Mouse (Mus musculus): ENCODE results near the gene Tada2a.

The Tada2a gene

DNA sequence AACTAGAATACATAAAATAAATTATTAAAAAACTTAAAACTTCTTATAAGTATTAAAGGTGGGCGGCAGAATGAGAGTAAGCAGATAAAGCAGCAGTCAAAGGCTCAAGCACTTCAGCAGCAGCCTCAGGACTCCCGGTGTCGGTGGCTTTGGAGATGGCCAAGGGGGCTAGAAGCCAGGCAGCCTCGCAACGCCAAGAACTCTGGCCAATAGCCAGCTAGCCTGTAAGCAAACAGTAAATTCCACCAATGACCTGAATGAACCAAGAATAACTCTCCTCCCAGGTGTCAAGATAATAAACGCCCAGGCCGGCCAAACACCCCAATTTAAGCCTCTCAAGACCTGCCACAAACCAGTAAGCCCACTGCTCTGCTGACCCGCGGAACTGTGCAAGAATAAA is 13.8 kb downstream of the Tada2a start:
- no peak for DNase-seq (ENCODE audit: low read depth, low spot score)

GRCm38 (mm10) chr11:84113623-84114022 is 15.8 kb downstream of the Tada2a start:
- DNase-seq (ENCODE audit: low read depth, low spot score), result no peak

DNA sequence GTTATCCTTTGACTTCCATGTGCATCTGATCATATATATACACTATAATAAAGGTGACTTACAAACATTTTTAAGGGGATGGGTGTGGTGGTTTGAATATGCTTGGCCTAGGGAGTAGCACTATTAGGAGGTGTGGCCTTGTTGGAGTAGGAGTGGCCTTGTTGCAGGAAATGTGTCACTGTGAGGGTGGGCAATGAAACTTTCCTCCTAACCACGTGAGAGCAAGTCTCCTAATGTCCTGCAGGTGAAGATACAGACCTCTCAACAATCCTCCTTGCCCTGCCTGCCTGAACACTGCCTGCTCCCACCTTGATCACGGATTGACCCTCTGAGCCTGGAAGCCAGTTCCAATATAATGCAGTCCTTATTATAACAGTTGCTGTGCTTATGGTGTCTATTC is 22.3 kb downstream of the Tada2a start:
- no peak for DNase-seq (ENCODE audit: low read depth, low spot score)

DNA sequence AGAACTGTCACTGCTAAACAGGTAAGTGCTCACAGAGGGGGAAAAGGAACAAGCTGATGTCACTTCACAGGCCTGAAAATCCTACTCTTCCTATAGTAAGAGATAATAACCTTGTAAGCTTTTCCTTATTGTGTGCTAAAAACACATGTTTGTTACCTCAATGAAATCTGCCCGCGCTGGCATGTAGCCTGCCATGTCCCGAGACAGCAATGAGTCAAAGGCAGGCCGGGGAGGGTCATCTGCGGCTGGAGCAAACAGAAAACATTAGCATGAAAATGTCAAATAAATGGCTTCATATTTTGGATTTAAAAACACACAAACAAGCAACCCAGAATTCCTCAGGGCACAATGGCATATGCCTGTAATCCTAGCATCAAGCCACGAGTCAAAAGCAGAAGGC is 25.4 kb downstream of the Tada2a start:
- no peak for DNase-seq (ENCODE audit: low read depth, low spot score)

GRCm38 (mm10) chr11:84101182-84101581 is 28.2 kb downstream of the Tada2a start:
- DNase-seq (ENCODE audit: low read depth, low spot score), result no peak

DNA sequence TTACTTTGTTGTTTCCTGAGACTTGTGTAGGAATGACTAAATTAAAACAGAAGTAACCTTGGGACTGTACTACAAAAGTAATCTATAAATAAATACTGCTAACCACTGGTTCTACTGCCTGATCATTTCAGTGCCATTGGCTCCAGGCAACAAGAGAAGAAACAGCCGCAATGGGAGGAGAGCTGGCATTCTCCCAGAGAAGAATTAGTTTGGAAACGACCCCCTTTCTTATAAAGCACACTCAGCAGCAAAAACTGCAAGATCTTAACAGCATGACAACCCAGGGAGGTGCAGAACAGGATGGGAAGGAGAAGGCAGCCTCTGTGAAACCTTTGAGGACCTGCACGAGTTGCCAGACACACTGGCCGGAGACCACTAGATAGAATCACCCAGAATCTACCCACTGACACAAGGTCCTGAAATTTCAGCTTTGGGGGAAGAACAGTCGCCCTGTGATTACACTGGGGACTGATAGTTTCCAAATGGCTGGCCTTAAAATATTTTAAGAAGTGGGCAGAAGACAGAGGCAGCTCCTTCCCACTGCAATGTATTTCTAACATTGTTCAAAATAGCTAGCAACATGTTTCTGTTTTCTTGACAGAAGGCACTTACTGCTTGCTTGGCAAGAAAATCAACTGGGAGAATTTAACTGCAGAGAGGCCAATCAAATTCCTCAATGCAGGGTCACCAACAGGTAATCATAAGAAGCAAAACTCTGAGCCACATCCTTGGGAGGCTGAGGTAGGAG is 32.0 kb downstream of the Tada2a start:
- DNase-seq (ENCODE audit: low read depth, low spot score), result no peak

DNA sequence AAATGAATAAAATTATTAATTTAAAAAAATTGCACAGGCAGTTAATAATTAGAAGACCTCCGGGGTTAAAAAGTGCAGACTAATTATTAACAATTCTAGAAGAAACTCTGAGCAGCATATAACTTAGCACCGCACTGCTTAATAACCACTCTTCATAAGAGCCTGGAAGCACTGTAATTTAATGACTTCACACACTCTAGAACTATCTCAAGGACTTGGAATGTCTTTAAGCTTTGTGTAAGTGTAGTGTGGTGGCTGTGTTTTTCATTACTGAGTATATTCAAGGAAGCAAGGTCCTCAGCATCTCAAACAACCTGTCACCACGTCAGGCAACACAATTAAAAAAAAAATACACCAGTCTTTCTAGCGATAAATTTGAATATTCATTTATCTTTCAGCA is 34.3 kb downstream of the Tada2a start:
- no peak for DNase-seq (ENCODE audit: low read depth, low spot score)

GRCm38 (mm10) chr11:84090572-84090971 is 38.8 kb downstream of the Tada2a start:
- DNase-seq (ENCODE audit: low read depth, low spot score), result no peak

- no peak for DNase-seq (ENCODE audit: low read depth, low spot score)
Measured at GRCm38 (mm10) chr11:84081901-84082300, 47.5 kb downstream of the Tada2a start.

DNA sequence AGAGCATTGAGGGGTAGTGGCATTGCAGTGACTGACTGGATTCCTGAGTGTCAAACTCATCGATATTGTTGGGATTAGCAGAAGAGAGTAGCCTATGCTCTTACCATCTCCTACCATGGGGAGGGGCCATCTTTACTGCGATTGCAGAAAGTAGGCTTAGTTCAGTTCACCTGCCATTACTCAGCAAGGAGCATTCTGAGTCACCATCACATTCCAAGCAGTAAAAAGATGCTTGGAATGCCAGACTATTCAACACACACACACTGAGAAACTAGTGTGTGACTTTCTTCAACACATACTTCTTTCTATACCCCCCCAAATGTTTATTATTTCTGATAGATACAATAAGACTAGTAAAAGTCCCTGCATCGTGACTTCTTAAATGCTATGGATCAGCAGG is 49.1 kb downstream of the Tada2a start:
- no peak for DNase-seq (ENCODE audit: low read depth, low spot score)

- DNase-seq (ENCODE audit: low read depth, low spot score), result no peak
Measured at GRCm38 (mm10) chr11:84079887-84080286, 49.5 kb downstream of the Tada2a start.

DNA sequence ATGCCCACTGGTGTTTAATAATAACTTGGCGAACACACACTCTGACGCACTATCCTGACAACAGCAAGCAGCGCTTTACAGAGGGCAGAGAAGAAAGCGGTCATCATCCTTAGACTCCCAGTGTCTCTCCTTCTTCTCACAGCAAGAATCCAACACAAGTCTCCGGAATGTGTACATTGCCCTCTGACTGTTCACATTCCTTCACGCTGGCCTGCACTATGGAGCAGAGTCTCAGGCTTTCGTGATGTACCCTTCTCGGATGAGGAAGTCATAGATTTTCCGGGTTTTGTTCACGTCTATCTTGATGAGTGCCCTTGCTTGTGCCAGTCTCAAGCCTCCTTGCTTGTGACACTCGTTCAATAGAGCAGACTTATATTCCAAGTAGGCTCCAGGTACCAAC is 50.0 kb downstream of the Tada2a start:
- no peak for DNase-seq (ENCODE audit: low read depth, low spot score)

- DNase-seq (ENCODE audit: low read depth, low spot score), result no peak
Measured at GRCm38 (mm10) chr11:84078601-84079000, 50.8 kb downstream of the Tada2a start.

- DNase-seq (ENCODE audit: low read depth, low spot score), result no peak
Measured at GRCm38 (mm10) chr11:84077008-84077407, 52.4 kb downstream of the Tada2a start.

- DNase-seq (ENCODE audit: low read depth, low spot score), result no peak
Measured at GRCm38 (mm10) chr11:84073816-84074764, 55.3 kb downstream of the Tada2a start.

DNA sequence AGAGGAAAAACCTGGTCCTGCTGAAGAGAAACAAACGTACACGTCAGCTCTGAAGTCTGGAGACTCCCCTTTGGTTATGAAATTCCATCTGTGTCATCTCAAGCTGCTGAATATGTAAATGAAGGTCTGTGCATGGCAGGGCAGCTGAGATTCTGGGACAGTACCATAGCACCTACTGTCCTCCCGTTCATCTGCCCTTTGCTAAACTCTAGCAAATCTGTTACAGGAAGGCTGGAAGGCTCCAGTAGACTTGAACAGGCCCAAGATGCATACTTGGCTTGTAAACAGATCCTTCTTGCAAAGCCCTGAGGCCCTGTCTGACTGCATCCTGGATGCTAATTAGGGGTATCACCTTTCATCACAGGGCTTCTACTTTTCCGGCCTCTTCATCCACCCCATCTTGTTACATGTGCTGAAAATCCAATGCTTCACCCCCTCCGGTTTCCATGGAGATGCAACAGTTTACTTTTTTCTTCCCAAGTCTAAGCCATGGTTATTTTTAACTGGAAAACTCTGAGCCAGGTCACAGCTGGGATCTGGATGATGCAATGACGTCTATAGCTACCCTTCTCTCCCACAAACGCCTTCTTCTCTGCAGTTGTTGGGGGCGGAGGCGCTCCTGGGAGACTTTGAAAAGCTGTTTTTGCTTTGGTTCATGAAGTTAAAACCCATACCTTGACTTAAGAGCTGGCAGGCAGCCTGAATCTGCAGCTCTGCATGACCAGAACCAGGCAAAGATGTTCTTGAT is 56.3 kb downstream of the Tada2a start:
- no peak for DNase-seq (ENCODE audit: low read depth, low spot score)

GRCm38 (mm10) chr11:84069034-84069370 is 60.4 kb downstream of the Tada2a start, which contains the start of gene Dusp14:
TSS of gene Dusp14 (minus strand) at chr11:84069261.
- no peak for DNase-seq (ENCODE audit: low read depth, low spot score)

- DNase-seq (ENCODE audit: low read depth, low spot score), result no peak
Measured at GRCm38 (mm10) chr11:84068191-84069033, 61.0 kb downstream of the Tada2a start.

GRCm38 (mm10) chr11:84067720-84068190 is 61.6 kb downstream of the Tada2a start:
- no peak for DNase-seq (ENCODE audit: low read depth, low spot score)

DNA sequence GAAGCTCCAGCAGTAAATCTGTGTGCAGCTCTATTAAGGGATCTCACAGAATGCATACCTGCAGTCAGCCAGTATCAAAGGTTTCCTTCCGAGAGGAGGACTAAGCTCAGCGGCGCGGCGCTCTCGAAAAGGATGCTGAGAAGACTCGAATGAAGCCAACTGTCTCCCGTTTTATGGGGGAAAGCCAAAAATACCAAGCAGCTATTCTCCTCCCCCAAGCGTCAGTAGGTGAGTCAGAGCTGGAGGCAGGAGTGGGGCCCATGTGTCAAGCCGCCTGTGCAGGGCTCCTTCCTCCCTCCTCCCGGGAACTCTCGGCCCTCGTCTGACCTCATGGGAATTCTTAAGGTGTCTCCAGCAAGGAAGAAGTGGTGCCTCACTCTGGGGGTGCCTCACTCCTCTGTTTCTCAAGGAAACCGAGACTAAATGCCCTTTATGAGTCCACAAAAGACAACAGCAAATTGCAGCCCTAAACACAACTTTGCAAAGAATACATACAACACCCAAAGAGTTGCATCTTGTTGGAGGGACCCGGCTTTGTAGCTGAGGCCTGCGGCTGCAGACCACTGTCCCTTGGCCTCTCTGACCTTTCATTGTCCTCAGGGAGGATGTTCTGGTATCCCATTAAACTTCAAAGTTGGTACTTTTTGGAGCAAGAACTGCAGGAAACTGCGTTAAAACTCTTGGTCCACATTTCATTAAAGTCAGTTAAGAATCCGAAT is 62.3 kb downstream of the Tada2a start:
- DNase-seq (ENCODE audit: low read depth, low spot score), result no peak

Measured in mesoderm, embryonic 11.5 days (tissue).